Comparison of ENCODE assay signal across 14 mouse cellular contexts in genomic region chr11:104124582-104124981, GRCm38 (mm10). TPM values are rescaled to one million over a fixed set of nuclear protein-coding genes. Genes with fewer than 3 reads are reported as not detected.
A peak's percentile ranks its signal among the peaks of the same experiment; 100 is the strongest.
DNase-seq lines count a peak whose midpoint lies in the region; ATAC-seq and TF ChIP-seq lines count a peak whose summit lies in the region.
"Had no signal": no experiment of that assay in that cellular context is flagged by ENCODE, and none has a peak within 500 bp of the region (broad histone marks: within the 10 kb centered on the region; RNA-seq: fewer than 3 reads in every experiment).

No protein-coding gene starts in this region.

- H3K4me1 ChIP-seq in liver, adult 2 months (ENCODE audit: control insufficient read depth, insufficient read depth, low read length) = no peaks in the 10 kb centered on the region
- H3K4me1 ChIP-seq in liver, embryonic 11.5 days (replicated peaks; ENCODE audit: control insufficient read depth, insufficient read depth, low read length) = no peaks in the 10 kb centered on the region
- 0 out of 2 replicates have a peak, but pooled peaks cover 4% of the 10 kb centered on the region for H3K4me1 ChIP-seq in hindbrain, postnatal 0 days (ENCODE audit: insufficient read depth, low read length)
- H3K4me1 ChIP-seq in intestine, embryonic 16.5 days (ENCODE audit: control insufficient read depth, insufficient read depth, low read length) = no peaks in the 10 kb centered on the region

- no peaks in the 10 kb centered on the region for H3K36me3 ChIP-seq in liver, adult 2 months (ENCODE audit: control insufficient read depth, insufficient read depth, low read length)
- no peaks in the 10 kb centered on the region for H3K36me3 ChIP-seq in liver, embryonic 11.5 days (ENCODE audit: control insufficient read depth, insufficient read depth, low read length)
- no peaks in the 10 kb centered on the region for H3K36me3 ChIP-seq in hindbrain, postnatal 0 days (ENCODE audit: insufficient read depth, low read length)
- no peaks in the 10 kb centered on the region for H3K36me3 ChIP-seq in intestine, embryonic 16.5 days (ENCODE audit: control insufficient read depth, insufficient read depth, low read length)

- DNase-seq in adrenal gland, postnatal 25 days = peak; percentile 25
- DNase-seq in adrenal gland, adult 18-20 months (ENCODE audit: low spot score in 2 of 2) = no peak
- peak; percentile 4 for DNase-seq in liver, adult 2 months (ENCODE audit: extremely low read depth, low read depth, low spot score)
- no peak for DNase-seq in liver, embryonic 11.5 days (ENCODE audit: low spot score)
- peak; percentile 91 for DNase-seq in cerebellum, adult 11-12 months
- DNase-seq in hindbrain, postnatal 0 days (ENCODE audit: low spot score) = peak; percentile 84
- no peak for DNase-seq in layer of hippocampus, adult 8-10 months (ENCODE audit: low spot score in 2 of 2)
- DNase-seq: gastrocnemius, adult 2 months; lung, adult 18-20 months had no signal

- H3K27ac ChIP-seq in liver, adult 2 months (replicated peaks; ENCODE audit: insufficient read depth, low read depth, low read length) = no peak overlapping the region
- no peak overlapping the region for H3K27ac ChIP-seq in liver, embryonic 11.5 days (ENCODE audit: low read depth, low read length)
- no peak overlapping the region for H3K27ac ChIP-seq in hindbrain, postnatal 0 days
- H3K27ac ChIP-seq in intestine, embryonic 16.5 days (ENCODE audit: low read length) = no peak overlapping the region
- H3K27ac ChIP-seq: gastrocnemius, adult 2 months had no signal

- no peaks in the 10 kb centered on the region for H3K9me3 ChIP-seq in liver, embryonic 11.5 days (ENCODE audit: control insufficient read depth, low read length)
- H3K9me3 ChIP-seq in hindbrain, postnatal 0 days (ENCODE audit: low read length) = no peaks in the 10 kb centered on the region
- H3K9me3 ChIP-seq in intestine, embryonic 16.5 days (ENCODE audit: control insufficient read depth, low read length) = no peaks in the 10 kb centered on the region

- H3K79me2 ChIP-seq in liver, adult 2 months (ENCODE audit: control insufficient read depth, insufficient read depth, low read length) = no peaks in the 10 kb centered on the region

- no peak overlapping the region for H3K4me3 ChIP-seq in liver, adult 2 months (ENCODE audit: insufficient read depth, low read depth, low read length)
- no peak overlapping the region for H3K4me3 ChIP-seq in liver, embryonic 11.5 days (ENCODE audit: low read depth, low read length)
- H3K4me3 ChIP-seq in hindbrain, postnatal 0 days (ENCODE audit: low read length) = no peak overlapping the region
- no peak overlapping the region for H3K4me3 ChIP-seq in intestine, embryonic 16.5 days (ENCODE audit: low read length)
- H3K4me3 ChIP-seq: erythroblast, embryonic 14.5 days; gastrocnemius, adult 2 months had no signal

- no peaks in the 10 kb centered on the region for H3K27me3 ChIP-seq in liver, adult 2 months (ENCODE audit: control insufficient read depth, insufficient read depth, low read length)
- H3K27me3 ChIP-seq in liver, embryonic 11.5 days (replicated peaks; ENCODE audit: control insufficient read depth, insufficient read depth, low read length) = peaks cover 4% of the 10 kb centered on the region
- H3K27me3 ChIP-seq in hindbrain, postnatal 0 days (ENCODE audit: insufficient read depth, low read length) = no peaks in the 10 kb centered on the region
- H3K27me3 ChIP-seq in intestine, embryonic 16.5 days (replicated peaks; ENCODE audit: control insufficient read depth, insufficient read depth, low read length) = no peaks in the 10 kb centered on the region

- no peak for TF ChIP-seq CTCF in liver, adult 2 months (IDR thresholded peaks at IDR 0.05; ENCODE audit: low read depth, low read length)
- TF ChIP-seq CTCF in hindbrain, postnatal 0 days (IDR thresholded peaks at IDR 0.05; ENCODE audit: low read depth) = no peak

- no peak overlapping the region for H3K4me2 ChIP-seq in liver, embryonic 11.5 days
- no peak overlapping the region for H3K4me2 ChIP-seq in hindbrain, postnatal 0 days (ENCODE audit: low read depth, low read length)
- no peak overlapping the region for H3K4me2 ChIP-seq in intestine, embryonic 16.5 days (ENCODE audit: low read depth, low read length)
- H3K4me2 ChIP-seq: heart, embryonic 11.5 days had no signal

- no peak for ATAC-seq in liver, embryonic 11.5 days (replicated peaks; ENCODE audit: low FRiP score)
- peak; percentile 77; the same call in 1 of the 2 replicates for ATAC-seq in hindbrain, postnatal 0 days
- ATAC-seq in intestine, embryonic 16.5 days = no peak
- ATAC-seq: intestine, postnatal 0 days had no signal

- TF ChIP-seq POLR2A in liver, adult 2 months (IDR thresholded peaks at IDR 0.05; ENCODE audit: extremely low read depth, insufficient read depth, low read length) = no peak

- H3K9ac ChIP-seq in liver, adult 2 months (ENCODE audit: low read depth, low read length) = no peak overlapping the region
- no peak overlapping the region for H3K9ac ChIP-seq in liver, embryonic 11.5 days (ENCODE audit: low read depth, low read length)
- H3K9ac ChIP-seq in hindbrain, postnatal 0 days (replicated peaks; ENCODE audit: low read length) = no peak overlapping the region
- H3K9ac ChIP-seq in intestine, embryonic 16.5 days (ENCODE audit: low read depth, low read length) = no peak overlapping the region

- 38% methylated on average over 3 of the region's 3 CpGs for WGBS in liver, adult 2 months
- 64% methylated on average over 3 of the region's 3 CpGs for WGBS in liver, embryonic 11.5 days
- WGBS in hindbrain, postnatal 0 days = 40% methylated on average over 3 of the region's 3 CpGs
- 75% methylated on average over 3 of the region's 3 CpGs for WGBS in intestine, embryonic 16.5 days

RNA-seq across cellular contexts. Expression of gene Crhr1, which starts 8.1 kb away (rescaled TPM):
- 0.24 TPM in 1 of 2 replicates, not detected in the other for total RNA-seq in adrenal gland, postnatal 25 days (2021)
- under 1 TPM in 1 of 2 experiments, not detected in 1; 0.27 TPM for total RNA-seq in adrenal gland, adult 18-20 months (2021)
- not detected in 2 replicates for total RNA-seq in liver, adult 2 months (2014; rRNA removed)
- polyA plus RNA-seq in liver, adult 2 months (2012; rRNA removed) = 0.04 TPM in 1 of 2 replicates, not detected in the other
- not detected in 2 replicates for polyA plus RNA-seq in liver, embryonic 11.5 days (2014; fragmentation: Nextera tagmentation; extraction: Ambion mirVana)
- total RNA-seq in hindbrain, postnatal 0 days (2014; rRNA removed) = 27.0 and 28.0 TPM in 2 replicates
- 6.5 and 6.8 TPM in 2 replicates for polyA plus RNA-seq in hindbrain, postnatal 0 days (2015; fragmentation: Nextera tagmentation; extraction: Ambion mirVana)
- polyA plus RNA-seq in intestine, embryonic 16.5 days (2015; fragmentation: Nextera tagmentation; extraction: Ambion mirVana) = 0.12 TPM in 1 of 2 replicates, not detected in the other
- 10 to 100 TPM in 1 of 4 experiments, 1 to 10 TPM in 3; 7.1 to 10.0 (median 8.5) TPM for total RNA-seq in layer of hippocampus, adult 8-10 months (2022)
- total RNA-seq: gastrocnemius, adult 2 months; megakaryocyte-erythroid progenitor cell, adult 5-6 weeks had no signal
- polyA plus RNA-seq: erythroblast, embryonic 14.5 days; heart, embryonic 11.5 days; intestine, postnatal 0 days had no signal

Comparison
In these comparisons a context has a peak if more than half of its experiments do, and no peak if none do; other contexts are left out.
1. DNase-seq: peak in adrenal gland, postnatal 25 days (single experiment), liver, adult 2 months (single experiment), cerebellum, adult 11-12 months (single experiment) and hindbrain, postnatal 0 days (single experiment); none in adrenal gland, adult 18-20 months (0 of 2), liver, embryonic 11.5 days (single experiment) and layer of hippocampus, adult 8-10 months (0 of 2).